Mouse (Mus musculus) layer of hippocampus, adult 18-20 months (tissue): ENCODE measurements around the gene Gstm6. TPM values are rescaled to one million over a fixed set of nuclear protein-coding genes. Genes with fewer than 3 reads are reported as not detected.
A peak's percentile ranks its signal among the peaks of the same experiment; 100 is the strongest.
"Not testable (repeated sequence)": the region's sequence is repeated elsewhere in the genome, so short reads cannot be mapped to it uniquely, and the experiment has no call there.

Experiments used
- DNase-seq, 2 experiments: peaks; one replicate each; pipeline ENCODE4 v3.0.0; 2022; ENCODE audit warnings: low spot score in 2 of 2
- total RNA-seq, 2 experiments: library from RNA; stranded (reverse); gene quantifications; 2 replicates each; pipeline ENCODE4 v1.2.3; 2021

Gene Gstm6
- total RNA-seq, 2 experiments from 2014 or later: 18.6 to 19.6 TPM

DNA sequence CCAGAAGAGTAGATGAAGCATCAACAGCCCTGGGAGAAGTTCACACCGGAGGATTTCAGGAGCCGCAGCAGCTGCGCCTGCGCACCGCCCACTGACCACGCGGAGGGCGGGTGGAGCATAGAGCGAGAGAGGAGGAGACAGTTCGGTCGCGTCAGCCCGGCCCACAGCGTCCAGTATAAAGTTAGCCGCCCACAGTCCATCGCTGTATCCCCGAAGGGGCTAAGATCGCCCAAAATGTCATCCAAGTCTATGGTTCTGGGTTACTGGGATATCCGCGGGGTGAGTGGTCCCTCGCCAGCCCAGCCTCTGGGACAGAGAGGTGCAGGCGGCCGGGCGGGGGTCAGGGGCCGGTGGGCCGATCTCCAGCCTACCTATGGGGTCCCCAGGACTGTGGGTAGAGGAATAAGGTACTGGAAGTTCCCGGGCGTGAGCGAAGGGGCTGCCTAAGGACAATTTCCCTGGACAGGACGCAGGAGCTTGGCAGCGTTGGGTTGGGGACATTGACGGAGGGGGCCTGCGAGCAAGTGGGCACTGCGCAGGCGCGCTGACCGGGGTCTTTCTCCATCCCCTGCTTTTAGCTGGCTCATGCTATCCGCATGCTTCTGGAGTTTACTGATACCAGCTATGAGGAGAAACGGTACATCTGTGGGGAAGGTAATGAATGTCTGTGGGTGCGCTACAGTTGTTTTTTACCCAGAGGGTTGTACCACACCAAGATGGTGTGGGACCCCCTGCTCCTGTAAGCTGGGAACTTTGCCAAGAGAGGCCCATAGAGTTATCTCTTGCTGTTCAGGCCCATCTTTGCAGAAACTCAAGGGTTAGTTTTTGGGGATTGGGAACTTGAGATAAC is 47.6 kb downstream of the Gstm6 start, which contains the start of gene Gstm5:
TSS of gene Gstm5 (plus strand) at position 102 of the 850 bp plus-strand sequence.
- DNase-seq: peak; percentile 90 to 91

GRCm38 (mm10) chr3:107895194-107895719 is 48.3 kb downstream of the Gstm6 start:
- DNase-seq: no peak

DNA sequence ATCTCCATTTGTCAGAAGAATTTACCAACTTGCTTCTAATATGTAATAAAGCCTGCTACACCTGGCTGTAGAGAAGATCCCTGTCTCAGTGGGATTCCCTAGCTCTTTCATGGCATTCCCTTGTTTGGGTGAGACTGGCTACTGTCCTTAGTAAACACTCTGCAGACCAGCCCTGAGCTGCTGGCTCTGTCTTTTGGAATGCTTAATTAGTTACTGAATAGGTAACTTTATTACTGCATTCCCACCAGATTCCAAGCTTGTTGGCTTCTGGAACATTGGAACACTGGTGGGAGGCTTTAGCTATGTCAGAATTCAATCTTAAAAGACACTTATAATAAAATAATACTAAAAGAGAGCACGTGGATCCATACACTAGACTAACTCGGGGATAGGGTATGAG is 54.3 kb downstream of the Gstm6 start:
- DNase-seq: not testable (repeated sequence)

Other genes with a start within 250 kb of the Gstm6 start
- 100 to 1,000 TPM; 323 to 325 TPM for gene Ahcyl1, start 247.2 kb downstream of the Gstm6 start, total RNA-seq
- gene Csf1, start 183.3 kb downstream of the Gstm6 start, total RNA-seq: 10 to 100 TPM; 22.0 to 23.3 TPM
- gene Eps8l3, start 66.5 kb downstream of the Gstm6 start, total RNA-seq: not detected
- gene Gstm5, start 47.9 kb downstream of the Gstm6 start, total RNA-seq: 100 to 1,000 TPM; 286 to 295 TPM
- 100 to 1,000 TPM; 171 to 187 TPM for gene Gstm7, start 11.9 kb downstream of the Gstm6 start, total RNA-seq
- gene Gstm3, start 25.5 kb upstream of the Gstm6 start, total RNA-seq: not detected
- gene Gstm2, start 42.7 kb upstream of the Gstm6 start, total RNA-seq: 1 to 10 TPM; 2.8 to 3.4 TPM
- gene Gstm1, start 74.2 kb upstream of the Gstm6 start, total RNA-seq: 100 to 1,000 TPM; 379 to 410 TPM
- 10 to 100 TPM; 12.3 to 13.2 TPM for gene Gstm4, start 101.1 kb upstream of the Gstm6 start, total RNA-seq
- gene Ampd2, start 142.9 kb upstream of the Gstm6 start, total RNA-seq: 10 to 100 TPM; 68.7 to 73.6 TPM
- not detected for gene Gnat2, start 149.0 kb upstream of the Gstm6 start, total RNA-seq
- gene Gnai3, start 202.4 kb upstream of the Gstm6 start, total RNA-seq: 10 to 100 TPM; 28.2 to 28.7 TPM
- gene Gpr61, start 211.1 kb upstream of the Gstm6 start, total RNA-seq: 10 to 100 TPM; 14.8 to 15.1 TPM
- 10 to 100 TPM; 71.6 to 76.8 TPM for gene Amigo1, start 242.6 kb upstream of the Gstm6 start, total RNA-seq